Mouse (Mus musculus) CH12.LX (cell line): ENCODE measurements around the gene Phf7.

Experiments
- CHD2 ChIP-seq: IDR thresholded peaks from 2 replicates; pipeline ENCODE4 v1.6.1; 2011; ENCODE audit warnings: low read length, improper control_type of control experiment
- CTCF ChIP-seq, 2 experiments: IDR thresholded peaks in 1 of 2; conservative IDR thresholded peaks in 1 of 2; 2 replicates each; pipeline ENCODE4 v1.5.1; 2011 to 2012; ENCODE audit warnings: low read depth in 2 of 2, low read length in 2 of 2, improper control_type of control experiment in 1 of 2, inconsistent platforms in 1 of 2, mild to moderate bottlenecking in 1 of 2, moderate library complexity in 1 of 2
- E2F4 ChIP-seq: IDR thresholded peaks from 2 replicates; pipeline ENCODE4 v1.6.1; 2011; ENCODE audit warnings: low read depth, low read length, improper control_type of control experiment; ENCODE audit not compliant: insufficient replicate concordance
- EP300 ChIP-seq: IDR thresholded peaks from 2 replicates; pipeline ENCODE4 v1.6.1; 2011; ENCODE audit warnings: low read length, improper control_type of control experiment
- ETS1 ChIP-seq: conservative IDR thresholded peaks from 2 replicates; pipeline ENCODE4 v1.6.1; 2012; ENCODE audit warnings: low read depth, mild to moderate bottlenecking, inconsistent platforms, low read length, improper control_type of control experiment, moderate library complexity
- HCFC1 ChIP-seq: IDR thresholded peaks from 2 replicates; pipeline ENCODE4 v1.6.1; 2012; ENCODE audit warnings: low read depth, mild to moderate bottlenecking, inconsistent platforms, low read length, improper control_type of control experiment
- MAFK ChIP-seq: IDR thresholded peaks from 2 replicates; pipeline ENCODE4 v1.6.1; 2011; ENCODE audit warnings: low read length, improper control_type of control experiment; ENCODE audit not compliant: insufficient replicate concordance
- MYC ChIP-seq: IDR thresholded peaks from 2 replicates; pipeline ENCODE4 v1.6.1; 2011; ENCODE audit warnings: low read depth, mild to moderate bottlenecking, improper control_type of control experiment, low read length
- POLR2A ChIP-seq: IDR thresholded peaks from 2 replicates; pipeline ENCODE4 v1.6.1; 2011; ENCODE audit warnings: low read depth, mild to moderate bottlenecking, improper control_type of control experiment, low read length
- RAD21 ChIP-seq: IDR thresholded peaks from 2 replicates; pipeline ENCODE4 v1.6.1; 2011; ENCODE audit warnings: low read depth, mild to moderate bottlenecking, low read length, improper control_type of control experiment, moderate library complexity
- SIN3A ChIP-seq: IDR thresholded peaks from 2 replicates; pipeline ENCODE4 v1.6.1; 2012; ENCODE audit warnings: low read length, improper control_type of control experiment, inconsistent platforms
- TCF12 ChIP-seq: IDR thresholded peaks from 2 replicates; pipeline ENCODE4 v1.6.1; 2014; ENCODE audit warnings: low read depth, mild to moderate bottlenecking, inconsistent platforms, low read length, improper control_type of control experiment
- ZC3H11A ChIP-seq: IDR thresholded peaks from 2 replicates; pipeline ENCODE4 v1.6.1; 2012; ENCODE audit warnings: low read depth, mild to moderate bottlenecking, inconsistent platforms, low read length, improper control_type of control experiment
- ZKSCAN1 ChIP-seq: IDR thresholded peaks from 2 replicates; pipeline ENCODE4 v1.6.1; 2012; ENCODE audit warnings: low read depth, inconsistent platforms, low read length, improper control_type of control experiment, borderline replicate concordance

GRCm38 (mm10) chr14:31250222-31251083, 664 bp downstream of the Phf7 start:
- TF ChIP-seq TCF12: no peak
- TF ChIP-seq CTCF (conservative IDR thresholded peaks at IDR 0.05 in 1 of 2, IDR thresholded peaks at IDR 0.05 in 1 of 2; ENCODE audit: low read depth in 2 of 2, low read length in 2 of 2): no peak
- TF ChIP-seq MAFK: no peak
- no peak for TF ChIP-seq ZKSCAN1
- TF ChIP-seq E2F4: no peak
- no peak for TF ChIP-seq SIN3A
- TF ChIP-seq POLR2A: no peak
- no peak for TF ChIP-seq CHD2
- no peak; the same call in 1 of the 2 replicates for TF ChIP-seq MYC
- TF ChIP-seq EP300: no peak
- TF ChIP-seq ZC3H11A: no peak
- no peak for TF ChIP-seq ETS1
- TF ChIP-seq HCFC1: no peak
- TF ChIP-seq RAD21: no peak
